Mouse (Mus musculus) embryonic facial prominence, embryonic 10.5 days (tissue): ENCODE measurements at regions not wholly inside any gene's neighbourhood (a gene's known extent, or its start where the extent isn't known, plus 50 kb on each side); places are given as distances from the start of the nearest gene placed in this dataset.

Experiments
- DNase-seq: peaks from one replicate; pipeline ENCODE4 v3.0.0-alpha.2; 2017; ENCODE audit warnings: low spot score
- H3K27ac ChIP-seq: fragments of 300-500 bp; sonication (generic); replicated peaks from 2 replicates; pipeline ENCODE4 v1.5.1; 2016; ENCODE audit warnings: mild to moderate bottlenecking
- H3K27me3 ChIP-seq: fragments of 300-500 bp; sonication (generic); replicated peaks from 2 replicates; pipeline ENCODE4 v1.6.1; 2016; ENCODE audit warnings: low read depth, mild to moderate bottlenecking; ENCODE audit not compliant: poor library complexity, severe bottlenecking
- H3K36me3 ChIP-seq: fragments of 300-500 bp; sonication (generic); replicated peaks from 2 replicates; pipeline ENCODE4 v1.6.1; 2016; ENCODE audit warnings: mild to moderate bottlenecking, moderate library complexity
- H3K4me1 ChIP-seq: fragments of 300-500 bp; sonication (generic); 2 replicates; pipeline ENCODE4 v1.6.1; 2016
- H3K4me3 ChIP-seq: fragments of 300-500 bp; sonication (generic); 2 replicates; pipeline ENCODE4 v1.5.1; 2016; ENCODE audit warnings: mild to moderate bottlenecking, moderate library complexity
- H3K9me3 ChIP-seq: fragments of 300-500 bp; sonication (generic); 2 replicates; pipeline ENCODE4 v1.6.1; 2016; ENCODE audit warnings: mild to moderate bottlenecking
- WGBS: fragments of 180-500 bp; shearing (Covaris S2); methylation state at CpG from one replicate; pipeline ENCODE4 v1.1.7; 2016; 5-methylcytosine and 5-hydroxymethylcytosine counted together

DNA sequence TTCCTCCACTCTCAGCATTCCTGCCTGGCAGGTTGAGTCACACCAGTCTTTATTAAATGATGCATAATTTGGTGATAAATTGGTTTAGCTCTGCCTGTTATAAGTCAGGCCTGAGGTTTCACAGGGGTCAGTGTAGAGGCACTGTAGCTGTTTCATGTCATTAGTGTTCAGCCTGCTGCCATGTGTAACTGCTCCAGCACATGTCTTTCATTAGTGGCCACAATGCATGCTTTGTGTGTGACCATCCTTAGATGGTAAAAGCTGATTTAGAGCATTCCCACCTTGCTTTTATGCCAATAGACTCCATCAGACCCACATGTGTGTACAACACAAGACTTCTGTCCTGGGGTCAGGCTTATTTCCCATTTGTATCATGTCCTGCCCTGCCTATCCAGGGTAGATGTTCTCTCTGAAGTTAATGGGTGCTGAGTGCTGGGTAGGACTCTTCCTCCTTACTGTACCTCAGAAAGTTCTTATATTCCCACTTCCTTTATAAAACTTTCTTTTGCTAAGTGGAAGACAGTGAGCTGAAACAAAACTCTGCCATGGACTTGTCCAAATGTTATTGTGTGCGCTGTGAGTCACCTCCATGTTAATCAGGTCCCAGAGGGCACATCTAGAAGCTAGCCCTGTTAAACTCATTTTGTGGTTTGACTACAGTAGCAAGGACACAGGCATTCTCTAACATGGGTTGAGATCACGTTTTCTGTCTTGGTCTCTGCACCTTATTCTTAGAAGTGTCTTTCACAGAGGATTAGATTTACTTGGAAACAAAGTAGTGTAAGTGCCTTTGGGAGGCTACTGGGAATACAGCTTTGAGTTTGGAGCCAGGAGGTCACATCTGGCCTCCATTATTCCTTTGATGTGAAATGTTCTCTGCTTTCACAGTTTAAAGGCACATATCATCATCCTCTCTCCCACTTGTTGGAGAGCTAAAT lies 316.5 kb downstream of the Hace1 start:
- WGBS, result 28% methylated on average over 2 of the region's 2 CpGs
- no peaks in the 10 kb centered on the region for H3K36me3 ChIP-seq
- H3K9me3 ChIP-seq, result no peaks in the 10 kb centered on the region
- H3K27me3 ChIP-seq, result no peaks in the 10 kb centered on the region
- H3K4me1 ChIP-seq, result peaks cover 38% of the 10 kb centered on the region
- peak; percentile 85 for DNase-seq
- H3K4me3 ChIP-seq, result no peak overlapping the region
- peak overlapping the region; percentile 85 for H3K27ac ChIP-seq

DNA sequence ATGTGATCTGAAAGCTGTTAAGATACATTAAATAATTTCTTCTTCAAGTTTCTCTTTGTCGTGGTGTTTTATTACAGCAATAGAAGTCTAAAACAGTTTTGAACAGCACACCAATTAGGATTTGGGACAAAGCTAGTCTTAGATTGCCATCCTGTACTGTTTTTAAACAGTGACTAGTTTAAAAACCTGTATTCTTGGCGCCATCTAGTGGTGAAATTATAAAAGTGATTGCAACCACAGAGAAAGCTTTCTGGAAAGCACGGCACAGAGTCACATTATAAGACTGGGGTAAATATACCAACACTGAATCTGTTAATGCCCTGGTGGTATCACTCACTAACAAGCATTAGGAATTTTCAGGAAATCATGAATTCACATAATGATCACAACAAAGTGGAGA lies 339.3 kb downstream of the Hace1 start:
- 22% methylated on average over 3 of the region's 3 CpGs for WGBS
- no peak overlapping the region for H3K27ac ChIP-seq
- no peak for DNase-seq

DNA sequence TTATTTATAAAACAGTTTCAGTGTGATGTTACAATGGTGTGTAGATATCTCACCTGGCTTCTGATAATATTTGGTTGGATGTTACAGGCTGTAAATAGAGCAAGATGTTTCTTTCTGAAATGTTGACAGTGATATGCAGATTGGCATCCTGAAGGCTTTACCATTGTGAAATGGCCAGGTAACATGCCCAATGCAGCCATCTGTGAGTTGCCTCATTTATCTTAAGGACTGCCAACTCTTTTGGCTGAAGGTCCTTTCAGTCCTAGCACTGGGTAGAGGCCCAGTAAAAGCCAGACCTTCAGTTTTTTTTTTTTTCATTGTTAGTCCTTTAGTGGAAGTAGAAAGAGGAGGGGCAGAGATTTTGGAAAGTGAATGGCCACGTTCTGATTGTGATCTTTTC lies 348.1 kb downstream of the Hace1 start:
- Histone ChIP-seq H3K36me3 (no peaks in the 10 kb centered on the region), H3K4me1 (no peaks in the 10 kb centered on the region), H3K27ac (no peak overlapping the region), H3K4me3 (no peak overlapping the region), H3K27me3 (no peaks in the 10 kb centered on the region), H3K9me3 (no peaks in the 10 kb centered on the region)
- DNase-seq, result no peak
- 58% methylated on average over 1 of the region's 1 CpGs for WGBS

More for the DNA sequence above, 339.3 kb downstream of the Hace1 start:
- no peak overlapping the region for H3K4me3 ChIP-seq
- peaks cover 7% of the 10 kb centered on the region; the same call in 1 of the 2 replicates for H3K9me3 ChIP-seq
- peaks cover 4% of the 10 kb centered on the region; the same call in 1 of the 2 replicates for H3K36me3 ChIP-seq
- H3K4me1 ChIP-seq, result no peaks in the 10 kb centered on the region
- H3K27me3 ChIP-seq, result no peaks in the 10 kb centered on the region

DNA sequence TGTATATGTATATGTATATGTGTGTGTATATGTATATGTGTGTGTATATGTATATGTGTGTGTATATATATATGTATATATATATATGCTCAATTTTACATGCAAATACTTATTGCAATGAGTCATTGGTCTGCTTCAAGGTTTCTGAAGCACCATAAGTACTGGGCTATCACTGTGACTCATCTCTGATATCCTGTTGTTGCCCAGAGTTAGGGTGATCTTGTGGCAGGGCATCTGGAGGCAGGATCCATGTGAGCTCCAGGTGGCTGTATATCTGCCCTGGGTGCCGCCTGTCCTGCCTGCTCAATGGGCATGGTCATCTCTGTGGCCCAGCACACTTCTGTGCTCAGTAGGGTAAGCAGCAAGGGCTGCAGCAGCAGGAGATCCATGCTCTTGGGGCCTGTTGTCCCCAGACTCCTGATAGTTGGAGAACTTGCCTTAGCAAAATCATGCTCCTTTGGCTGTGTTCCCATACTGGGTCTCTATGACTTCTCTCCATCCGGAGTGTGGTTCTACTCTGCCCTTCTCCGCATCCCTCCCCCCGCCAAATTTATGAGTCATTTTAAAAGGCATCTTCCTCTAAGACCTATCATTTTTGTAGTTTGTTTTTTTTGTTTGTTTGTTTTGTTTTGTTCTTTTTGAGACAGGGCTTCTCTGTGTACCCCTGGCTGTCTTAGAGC lies 356.1 kb downstream of the Hace1 start:
- H3K36me3 ChIP-seq, result no peaks in the 10 kb centered on the region
- 92% methylated on average over 4 of the region's 4 CpGs for WGBS
- H3K9me3 ChIP-seq, result no peaks in the 10 kb centered on the region
- no peaks in the 10 kb centered on the region for H3K4me1 ChIP-seq
- DNase-seq, result no peak
- H3K27me3 ChIP-seq, result no peaks in the 10 kb centered on the region
- H3K27ac ChIP-seq, result no peak overlapping the region
- no peak overlapping the region for H3K4me3 ChIP-seq

DNA sequence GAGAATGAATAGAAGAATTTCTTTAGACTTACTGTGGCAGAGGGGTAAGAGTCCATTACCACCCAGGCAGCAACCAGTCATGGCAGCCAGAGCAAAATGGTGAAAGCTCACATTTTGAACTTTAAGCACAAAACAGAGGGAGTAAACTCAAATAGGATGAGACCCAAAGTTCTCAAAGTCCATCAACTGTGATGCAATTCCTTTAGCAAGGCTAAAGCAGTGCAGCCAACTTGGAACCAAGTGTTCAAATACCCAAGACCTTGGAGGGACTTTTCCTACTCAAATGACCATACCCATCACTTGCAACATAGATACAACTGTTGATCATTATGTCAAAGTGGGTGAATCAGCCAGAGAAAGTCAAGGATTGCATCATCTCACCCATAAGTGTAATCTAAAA lies 380.1 kb downstream of the Hace1 start:
- DNase-seq, result no peak
- H3K4me1 ChIP-seq, result no peaks in the 10 kb centered on the region
- H3K4me3 ChIP-seq, result no peak overlapping the region
- no peaks in the 10 kb centered on the region for H3K9me3 ChIP-seq
- H3K27ac ChIP-seq, result no peak overlapping the region
- H3K27me3 ChIP-seq, result no peaks in the 10 kb centered on the region
- H3K36me3 ChIP-seq, result no peaks in the 10 kb centered on the region

DNA sequence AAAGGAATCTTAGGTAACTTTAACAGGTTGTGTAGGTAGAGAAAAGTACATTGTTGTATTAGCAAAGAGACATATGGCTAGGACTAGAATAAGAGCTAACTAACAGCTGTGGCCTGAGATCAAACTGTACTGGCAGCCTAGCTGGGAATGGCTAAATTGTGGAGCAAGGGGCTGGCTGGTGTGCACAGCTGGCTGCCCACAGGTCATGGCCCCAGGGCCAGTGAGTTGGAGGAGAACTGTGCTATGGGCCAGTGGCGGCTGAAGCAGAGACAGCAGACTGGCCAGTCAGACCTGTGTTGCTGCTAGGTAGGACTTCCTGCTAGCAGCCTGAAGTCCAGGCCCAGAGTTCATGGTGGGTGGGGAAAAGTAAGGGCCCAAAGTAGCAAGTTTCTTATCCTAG lies 394.6 kb downstream of the Hace1 start:
- Histone ChIP-seq H3K4me3 (no peak overlapping the region), H3K27me3 (no peaks in the 10 kb centered on the region), H3K27ac (no peak overlapping the region), H3K36me3 (no peaks in the 10 kb centered on the region), H3K9me3 (no peaks in the 10 kb centered on the region), H3K4me1 (no peaks in the 10 kb centered on the region)
- DNase-seq, result peak; percentile 9
- 45% methylated on average over 1 of the region's 1 CpGs for WGBS

DNA sequence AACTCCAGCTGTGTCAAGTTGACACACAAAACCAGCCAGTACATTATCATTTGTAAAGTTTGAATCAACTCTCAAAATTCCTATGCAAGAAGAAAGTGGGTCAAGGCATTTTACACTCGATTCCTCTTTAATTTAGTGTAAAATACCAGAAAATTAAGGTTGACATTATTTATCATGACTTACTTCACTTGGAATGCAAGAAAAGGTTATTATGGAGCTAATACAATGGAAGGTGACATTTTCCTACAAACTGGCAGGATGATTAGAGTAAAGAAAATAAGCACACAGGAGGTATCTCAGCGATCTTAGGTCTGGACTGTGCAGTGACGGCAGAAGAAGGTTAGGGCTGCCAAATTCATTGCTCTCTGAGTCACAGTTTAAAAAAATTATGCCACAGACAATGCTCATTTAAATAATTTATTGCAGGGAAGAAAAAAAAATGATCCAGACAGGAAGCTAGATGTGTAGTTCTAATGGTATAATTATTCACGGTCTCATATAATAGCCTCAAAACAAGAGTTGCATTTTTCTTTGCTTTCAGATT lies 405.2 kb downstream of the Hace1 start:
- DNase-seq, result no peak
- Histone ChIP-seq H3K4me3 (no peak overlapping the region), H3K4me1 (0 out of 2 replicates have a peak, but pooled peaks cover 2% of the 10 kb centered on the region), H3K27me3 (no peaks in the 10 kb centered on the region), H3K9me3 (no peaks in the 10 kb centered on the region), H3K27ac (no peak overlapping the region), H3K36me3 (no peaks in the 10 kb centered on the region)
- WGBS, result 74% methylated on average over 4 of the region's 4 CpGs

DNA sequence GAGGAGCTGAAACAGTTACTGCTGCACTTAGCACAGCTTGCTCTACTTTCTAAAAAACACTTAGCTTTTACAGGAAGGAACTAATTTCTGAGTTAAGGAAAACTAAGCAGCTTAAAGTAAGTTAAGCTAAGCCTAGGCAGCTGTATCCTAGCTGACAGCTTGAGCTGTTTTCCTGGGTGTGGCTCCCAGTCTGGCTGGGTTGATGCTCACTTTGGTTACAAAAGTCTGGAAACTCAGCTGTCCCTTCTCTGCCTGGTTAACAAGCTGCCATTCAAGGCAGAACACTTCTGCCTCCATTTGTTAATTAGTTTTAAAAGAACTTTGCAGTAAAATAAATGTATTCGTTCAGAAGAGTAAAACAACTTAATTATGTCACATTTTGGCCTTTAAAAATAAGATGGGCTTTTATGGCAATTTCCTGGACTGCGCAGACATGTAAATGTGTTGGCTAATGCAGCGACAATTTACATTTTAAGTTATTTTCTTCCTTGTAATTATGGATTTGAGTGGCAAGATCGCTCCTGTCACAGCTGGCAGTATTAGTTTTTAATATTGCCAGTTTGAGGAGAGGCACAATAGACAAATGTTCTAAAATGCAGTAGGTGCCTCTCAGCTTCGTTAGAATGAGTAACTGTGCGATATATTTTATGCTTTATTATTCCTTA lies 406.2 kb downstream of the Hace1 start:
- H3K27me3 ChIP-seq, result no peaks in the 10 kb centered on the region
- H3K36me3 ChIP-seq, result no peaks in the 10 kb centered on the region
- H3K4me3 ChIP-seq, result no peak overlapping the region
- DNase-seq, result no peak
- WGBS, result 88% methylated on average over 6 of the region's 6 CpGs
- no peak overlapping the region for H3K27ac ChIP-seq
- no peaks in the 10 kb centered on the region for H3K9me3 ChIP-seq
- H3K4me1 ChIP-seq, result 0 out of 2 replicates have a peak, but pooled peaks cover 2% of the 10 kb centered on the region

DNA sequence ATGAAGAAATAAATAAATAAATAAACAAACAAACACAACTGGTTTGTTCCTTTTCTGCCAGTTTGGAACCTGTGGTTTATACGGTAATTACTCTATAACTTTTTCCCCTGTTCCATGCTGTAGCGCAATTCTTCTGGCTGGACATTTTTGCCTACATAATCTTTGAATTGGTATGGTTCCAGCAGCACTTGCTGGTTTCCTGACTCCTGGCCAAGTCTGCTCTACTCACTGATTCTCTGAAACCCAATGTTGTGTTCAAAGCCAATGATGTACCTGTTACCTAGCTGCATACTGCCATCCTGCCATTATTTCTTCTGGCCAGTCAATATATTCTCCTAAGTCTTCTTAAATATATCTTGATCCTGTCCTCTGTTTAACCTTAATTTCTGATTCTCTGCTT lies 408.7 kb downstream of the Hace1 start:
- Histone ChIP-seq H3K27me3 (no peaks in the 10 kb centered on the region), H3K27ac (no peak overlapping the region), H3K4me3 (no peak overlapping the region), H3K36me3 (no peaks in the 10 kb centered on the region), H3K4me1 (0 out of 2 replicates have a peak, but pooled peaks cover 2% of the 10 kb centered on the region), H3K9me3 (no peaks in the 10 kb centered on the region)
- WGBS, result 95% methylated on average over 2 of the region's 2 CpGs
- no peak for DNase-seq

DNA sequence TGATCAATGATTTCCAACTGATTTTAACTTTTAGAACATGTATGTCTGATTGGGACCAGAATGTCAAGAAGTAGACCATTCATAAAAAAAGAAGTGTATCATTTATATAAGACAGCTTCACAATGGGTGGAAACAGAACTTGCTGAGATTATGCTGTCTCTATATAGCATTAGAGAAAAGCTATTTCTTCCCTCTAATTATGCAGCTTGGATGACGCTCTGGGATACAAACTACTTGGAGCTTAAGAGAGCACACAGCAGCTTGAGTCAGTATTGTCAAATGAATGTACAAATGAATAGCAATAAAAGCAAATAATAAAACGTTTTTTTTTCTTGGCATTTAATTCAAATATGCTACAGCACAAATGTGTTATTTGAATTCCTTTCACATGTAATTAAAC lies 428.7 kb downstream of the Hace1 start:
- DNase-seq, result no peak
- WGBS, result 58% methylated on average over 2 of the region's 2 CpGs

DNA sequence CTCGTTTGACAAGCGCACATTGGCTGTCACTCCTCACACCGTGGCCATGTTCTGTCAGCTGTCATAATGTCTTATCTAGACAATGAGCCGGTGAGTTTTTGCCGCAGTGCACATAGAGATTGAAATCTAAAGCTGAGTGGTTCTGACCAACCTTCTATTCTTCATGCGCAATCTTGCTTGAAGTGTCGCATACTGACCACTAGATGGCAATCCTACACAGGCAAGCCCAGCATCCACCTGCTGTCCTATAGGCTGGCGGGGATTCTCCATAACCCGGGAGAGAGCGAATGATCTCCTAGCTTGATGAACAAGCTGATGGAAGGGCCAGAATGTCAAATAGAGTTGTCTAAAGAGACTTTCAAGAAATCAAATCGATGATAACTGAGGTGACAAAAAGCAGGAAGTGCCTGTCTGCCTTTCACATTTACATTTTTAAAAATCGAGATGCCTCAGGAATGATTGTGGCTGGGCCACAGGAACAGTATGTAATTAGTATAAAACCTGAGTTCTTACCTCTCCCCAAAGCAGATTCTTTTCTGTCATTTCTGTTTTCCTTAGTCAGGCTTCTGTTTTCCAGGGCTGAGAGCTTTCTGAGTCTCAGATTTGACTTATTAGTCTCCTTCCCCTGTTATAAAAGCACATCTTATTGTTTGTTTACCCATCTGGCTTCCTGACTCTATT lies 434.4 kb downstream of the Hace1 start:
- DNase-seq, result peak; percentile 60
- Histone ChIP-seq H3K4me1 (no peaks in the 10 kb centered on the region), H3K27ac (no peak overlapping the region), H3K27me3 (no peaks in the 10 kb centered on the region), H3K9me3 (no peaks in the 10 kb centered on the region), H3K4me3 (no peak overlapping the region), H3K36me3 (no peaks in the 10 kb centered on the region)
- 31% methylated on average over 12 of the region's 12 CpGs for whole genome bisulfite sequencing

More for the DNA sequence above, 428.7 kb downstream of the Hace1 start:
- H3K4me1 ChIP-seq, result no peaks in the 10 kb centered on the region
- H3K27ac ChIP-seq, result no peak overlapping the region
- no peak overlapping the region for H3K4me3 ChIP-seq
- no peaks in the 10 kb centered on the region for H3K27me3 ChIP-seq
- no peaks in the 10 kb centered on the region for H3K36me3 ChIP-seq
- H3K9me3 ChIP-seq, result no peaks in the 10 kb centered on the region

DNA sequence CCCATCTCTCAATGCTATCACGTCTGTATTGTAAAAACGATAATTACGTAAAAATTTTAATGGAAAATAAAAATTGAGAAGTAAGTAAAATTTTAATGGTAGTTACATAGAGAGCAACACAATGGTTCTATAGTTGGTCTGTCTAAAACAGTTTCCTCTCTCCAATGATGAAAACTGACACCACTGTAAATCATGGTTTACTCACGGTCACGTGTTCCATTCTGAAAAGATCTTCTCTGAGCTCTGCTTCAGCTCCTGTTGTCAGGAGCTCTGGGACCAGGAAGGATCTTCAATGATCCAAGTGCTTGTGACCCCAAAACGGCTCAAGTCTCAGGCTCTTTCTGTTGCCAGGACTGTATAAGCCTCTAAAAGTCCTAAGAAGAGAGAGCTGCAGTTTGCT lies 435.0 kb downstream of the Hace1 start:
- H3K9me3 ChIP-seq, result no peaks in the 10 kb centered on the region
- H3K27ac ChIP-seq, result no peak overlapping the region
- no peaks in the 10 kb centered on the region for H3K36me3 ChIP-seq
- H3K4me3 ChIP-seq, result no peak overlapping the region
- H3K27me3 ChIP-seq, result no peaks in the 10 kb centered on the region
- no peak for DNase-seq
- 82% methylated on average over 6 of the region's 6 CpGs for WGBS
- no peaks in the 10 kb centered on the region for H3K4me1 ChIP-seq
